Mouse (Mus musculus): ENCODE results near the gene Cacna2d2.
A peak's percentile ranks its signal among the peaks of the same experiment; 100 is the strongest.

Gene Cacna2d2

DNA sequence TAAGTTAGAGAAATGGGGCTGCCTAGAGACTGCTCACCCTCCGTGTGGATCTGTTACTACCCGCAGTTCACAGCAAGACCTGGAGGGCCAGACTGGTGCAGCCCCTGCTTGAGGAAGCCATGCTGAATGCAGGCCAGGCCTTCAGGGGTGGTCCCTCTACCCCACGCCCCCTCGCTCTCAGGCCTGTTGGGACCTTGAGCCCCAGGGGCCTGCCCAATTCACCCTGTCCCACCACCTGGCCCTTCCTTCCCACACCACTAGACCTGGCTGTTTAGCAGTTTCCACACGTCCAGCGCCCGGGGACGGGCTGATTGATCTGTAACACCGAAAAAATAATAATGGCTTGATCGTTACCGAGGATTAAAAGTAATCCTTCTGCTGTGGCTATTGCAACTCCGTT, 94.8 kb downstream of the Cacna2d2 start:
- DNase-seq (ENCODE audit: low spot score in 2 of 2) = no peak

DNA sequence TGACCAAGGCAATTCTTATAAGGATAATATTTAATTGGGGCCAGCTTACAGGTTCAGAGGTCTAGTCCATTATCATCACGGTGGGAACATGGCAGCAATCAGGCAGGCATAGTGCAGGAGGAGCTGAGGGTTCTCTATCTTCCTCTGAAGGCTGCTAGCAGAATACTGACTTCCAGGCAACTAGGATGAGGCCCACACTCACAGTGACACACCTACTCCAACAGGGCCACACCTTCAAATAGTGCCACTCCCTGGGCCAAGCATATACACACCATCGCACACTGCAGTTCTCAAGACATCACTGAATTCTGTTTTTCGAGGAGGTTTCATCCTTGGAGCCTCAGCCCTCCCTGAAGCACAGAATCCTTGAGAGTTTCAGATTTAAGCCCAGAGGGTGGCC, 96.9 kb downstream of the Cacna2d2 start:
- no peak for DNase-seq (ENCODE audit: low spot score in 2 of 2)

DNA sequence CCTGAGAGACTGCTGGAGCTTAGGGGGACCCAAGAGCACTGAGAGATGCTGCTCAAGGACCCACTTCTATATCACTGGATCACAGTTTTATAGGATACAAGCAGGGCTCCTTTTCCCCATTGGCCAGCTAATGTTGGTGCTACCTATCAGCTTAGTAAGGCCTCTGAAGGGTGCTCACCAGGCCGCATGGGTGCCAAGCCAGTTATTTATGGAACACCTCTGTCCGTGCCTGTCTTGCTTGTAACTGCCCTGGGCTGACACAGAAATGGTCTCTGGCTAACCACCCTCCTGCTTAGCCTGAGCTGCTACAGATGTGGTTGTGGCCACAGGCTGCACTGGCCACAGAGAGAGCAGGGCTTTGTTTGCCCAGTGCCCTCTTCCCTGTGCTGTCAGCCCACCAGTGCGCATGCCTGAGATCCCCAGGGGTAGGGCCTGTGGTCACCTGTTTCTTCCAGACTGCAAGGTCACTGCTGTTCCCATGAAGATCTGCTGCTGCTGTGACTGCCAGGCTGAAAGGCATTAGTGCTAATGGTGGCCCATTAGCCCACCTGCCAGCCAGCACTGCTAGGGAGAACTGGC, 101.4 kb downstream of the Cacna2d2 start:
- DNase-seq (ENCODE audit: low spot score in 2 of 2) = no peak

DNA sequence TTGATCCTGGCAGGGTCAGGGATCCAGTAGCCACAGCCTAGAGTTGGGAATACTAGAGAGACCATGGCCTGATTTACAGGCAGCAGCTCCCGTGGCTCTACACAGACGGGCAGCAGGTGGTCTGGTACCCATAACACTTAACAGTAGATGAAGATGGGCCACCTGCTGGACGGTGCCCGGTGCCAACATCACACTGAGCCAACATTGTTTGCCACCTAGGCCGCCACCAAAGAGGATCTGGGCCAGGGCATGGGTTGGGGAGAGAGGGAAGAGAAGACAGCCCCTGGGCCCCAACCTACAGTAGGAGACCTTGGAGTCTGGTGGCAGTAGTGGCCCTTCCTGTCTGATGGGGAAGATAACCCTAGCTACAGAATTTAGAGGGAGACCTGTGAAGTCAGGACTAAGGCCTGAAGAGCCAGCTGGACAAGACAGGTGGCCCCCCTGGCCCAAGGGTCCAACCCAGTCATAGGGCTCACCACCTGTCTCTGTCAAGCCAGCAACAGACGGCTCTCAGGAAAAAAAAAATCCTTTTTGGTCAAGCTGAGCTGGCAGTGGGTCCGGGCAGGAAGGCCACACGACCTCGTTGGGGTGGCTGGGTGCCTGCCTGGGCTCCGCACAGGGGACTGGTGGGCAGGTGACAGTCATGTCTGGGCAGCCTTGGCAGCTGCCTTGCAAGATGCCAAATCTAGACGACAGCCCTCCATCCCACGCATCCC, 102.9 kb downstream of the Cacna2d2 start:
- DNase-seq (ENCODE audit: low spot score in 2 of 2) = no peak

DNA sequence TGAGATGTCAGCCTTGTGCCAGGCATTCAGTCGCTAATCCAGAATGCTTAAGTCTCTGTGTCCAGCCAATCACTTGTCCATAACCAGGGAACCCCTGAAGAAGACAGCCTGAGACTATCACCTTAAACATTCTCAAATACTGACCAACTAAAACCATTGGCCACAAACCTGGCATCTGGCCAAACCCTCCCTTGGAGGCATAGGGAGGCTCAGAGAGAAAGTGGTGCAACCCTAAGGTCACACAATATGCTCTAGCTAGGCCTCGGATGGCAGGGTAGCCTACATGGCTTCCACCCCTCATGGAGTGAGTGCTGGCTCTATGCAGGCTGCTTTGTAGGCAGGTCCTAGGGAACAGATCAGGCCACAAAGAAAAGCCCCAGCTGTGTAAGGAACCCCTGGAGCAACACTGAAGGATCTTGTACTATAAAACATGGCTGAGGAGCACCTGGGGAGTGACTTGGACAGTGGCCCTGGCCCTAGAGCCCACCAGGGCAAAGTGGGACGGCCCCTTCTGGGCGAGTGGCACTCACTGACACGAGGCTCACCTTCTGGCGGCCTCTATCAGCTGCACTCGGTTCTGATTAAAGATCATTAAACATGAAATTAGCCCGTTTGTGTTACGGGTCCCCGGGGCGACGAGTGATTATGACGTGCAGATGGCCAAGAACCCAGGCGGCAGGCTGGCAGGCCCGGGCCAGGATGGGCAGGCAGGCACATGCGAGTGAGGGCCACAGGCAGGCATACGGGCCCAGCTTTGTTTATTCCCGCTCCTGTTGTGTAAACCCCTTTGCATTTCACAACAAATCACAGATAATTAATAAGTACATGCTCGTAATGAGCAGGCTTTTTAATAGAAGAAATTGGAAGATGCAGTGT, 105.5 kb downstream of the Cacna2d2 start:
- DNase-seq (ENCODE audit: low spot score in 2 of 2) = no peak

- DNase-seq (ENCODE audit: low spot score in 2 of 2) = peak in 1 of 2 experiments; percentile 54
These were observed 108.9 kb downstream of the Cacna2d2 start for GRCm38 (mm10) chr9:107508266-107508665.

DNA sequence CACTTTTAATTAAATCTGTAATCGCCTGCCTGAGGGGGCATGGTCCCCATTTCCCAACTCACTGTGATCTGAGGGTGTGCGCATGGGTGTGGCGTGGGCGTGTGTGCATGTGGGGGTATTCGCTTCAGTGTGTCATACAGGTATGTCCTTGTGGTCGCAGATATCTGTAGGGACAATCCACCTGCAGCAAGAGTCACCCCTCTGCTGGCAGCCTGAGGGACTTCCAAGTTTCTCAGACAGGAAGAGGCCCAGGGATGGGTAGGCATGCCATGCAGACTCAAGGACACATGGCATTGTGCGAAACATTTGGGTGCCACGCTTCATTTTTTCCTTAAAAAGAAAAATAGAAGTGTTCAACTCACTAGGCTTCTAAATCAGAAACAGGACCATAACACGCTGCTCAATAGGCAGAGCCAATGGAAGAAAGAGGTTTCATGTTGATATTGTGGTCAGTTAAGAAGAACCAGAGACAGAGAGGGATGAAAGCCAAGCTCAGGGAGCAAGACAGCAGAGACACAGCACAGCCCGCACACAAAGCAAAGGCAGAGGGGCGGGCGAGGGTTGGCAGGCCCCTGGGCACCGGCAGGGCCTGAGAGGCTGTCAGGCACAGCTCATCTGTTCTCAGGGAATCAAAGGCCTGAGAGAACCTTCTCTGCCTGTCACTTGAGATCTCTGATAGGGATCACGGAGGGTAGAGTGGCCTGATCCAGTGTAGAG, 111.1 kb downstream of the Cacna2d2 start:
- no peak for DNase-seq (ENCODE audit: low spot score in 2 of 2)

DNA sequence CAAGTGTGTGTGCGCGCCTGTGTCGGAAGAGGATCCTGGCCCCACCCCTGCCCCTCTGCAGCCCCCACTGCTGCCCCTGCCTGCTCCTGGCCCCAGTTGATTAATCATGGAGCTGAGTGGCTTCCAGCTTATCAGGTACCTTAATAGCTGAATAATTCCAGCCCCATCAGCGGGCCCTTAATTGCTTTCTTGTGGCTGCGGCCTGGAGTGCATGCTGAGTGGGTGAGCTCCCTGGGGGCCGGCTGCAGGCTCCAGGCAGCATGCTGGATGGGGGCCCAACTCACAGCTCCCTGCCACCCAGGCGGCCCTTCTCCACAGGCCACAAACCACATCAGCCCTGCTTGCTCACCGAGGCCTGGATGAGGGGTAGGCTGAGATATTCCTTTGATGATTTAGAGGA, 112.0 kb downstream of the Cacna2d2 start:
- DNase-seq (ENCODE audit: low spot score in 2 of 2) = no peak

GRCm38 (mm10) chr9:107512326-107512725, 112.9 kb downstream of the Cacna2d2 start:
- no peak for DNase-seq (ENCODE audit: low spot score in 2 of 2)

GRCm38 (mm10) chr9:107514303-107514955, 115.0 kb downstream of the Cacna2d2 start:
- DNase-seq (ENCODE audit: low spot score in 2 of 2) = peak in 1 of 2 experiments; percentile 87

DNA sequence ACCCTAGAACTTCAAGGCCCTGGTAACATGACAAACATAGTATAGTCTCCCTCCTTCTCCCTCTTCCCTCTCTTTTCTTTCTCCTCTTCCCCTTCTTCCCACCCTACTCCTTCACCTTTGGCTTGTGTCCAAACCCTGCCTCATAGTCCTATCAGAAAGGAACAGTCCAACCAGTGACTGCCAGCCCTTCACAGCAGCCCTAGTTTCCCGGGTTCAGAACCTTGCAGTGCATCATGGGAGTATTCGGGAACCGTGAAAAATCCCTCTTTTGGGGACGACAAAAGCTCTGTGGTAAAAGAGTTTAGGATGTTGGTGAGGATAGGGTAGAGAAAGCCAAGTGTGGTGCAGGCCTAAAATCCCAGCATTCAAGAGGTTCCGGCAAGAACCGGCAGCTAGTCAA, 120.9 kb downstream of the Cacna2d2 start:
- no peak for DNase-seq (ENCODE audit: low spot score in 2 of 2)

GRCm38 (mm10) chr9:107521190-107521589, 121.8 kb downstream of the Cacna2d2 start:
- DNase-seq (ENCODE audit: low spot score in 2 of 2) = no peak

- no peak for DNase-seq (ENCODE audit: low spot score in 2 of 2)
These were observed 122.4 kb downstream of the Cacna2d2 start for GRCm38 (mm10) chr9:107521711-107522399.

GRCm38 (mm10) chr9:107522400-107522711, 122.9 kb downstream of the Cacna2d2 start:
- DNase-seq (ENCODE audit: low spot score in 2 of 2) = no peak

GRCm38 (mm10) chr9:107526198-107527026, 127.0 kb downstream of the Cacna2d2 start:
- peak in 1 of 2 experiments; percentile 78 for DNase-seq (ENCODE audit: low spot score in 2 of 2)

DNA sequence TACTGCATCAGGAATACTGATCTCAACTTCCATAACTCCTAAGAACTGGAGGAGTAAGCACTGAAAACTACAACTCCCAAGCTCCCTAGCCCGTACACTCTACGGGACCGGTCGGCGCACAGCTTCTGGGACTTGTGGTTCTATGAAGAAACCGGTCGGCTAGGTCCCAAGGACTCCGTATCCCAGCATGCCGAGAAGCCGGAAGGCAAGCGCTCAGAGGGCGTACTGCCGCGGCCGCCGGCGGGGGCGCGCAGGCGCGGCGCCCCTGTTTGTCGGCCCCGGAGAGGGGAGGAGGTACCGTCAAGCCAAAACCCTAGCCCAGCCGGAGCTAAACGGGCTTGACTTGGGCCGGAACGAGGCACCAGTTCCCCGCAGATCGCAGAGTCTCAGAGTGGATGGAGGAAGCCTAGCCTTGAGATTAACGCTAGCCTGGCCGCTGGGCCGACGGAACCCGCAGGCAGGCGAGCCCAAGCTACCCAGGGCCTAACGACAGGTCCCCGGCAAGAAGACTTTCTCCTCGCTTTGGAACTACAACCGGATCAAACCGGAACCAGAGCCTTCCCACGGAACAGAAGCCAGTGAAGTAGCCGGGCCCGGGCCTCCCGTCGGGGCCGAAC, 134.5 kb downstream of the Cacna2d2 start, which contains the start of gene Tmem115:
Gene Tmem115 (plus strand): TSS at position 155 of the 617 bp plus-strand sequence.
- DNase-seq (ENCODE audit: low spot score in 2 of 2) = peak; percentile 94 to 96

- DNase-seq (ENCODE audit: low spot score in 2 of 2) = no peak
These were observed 135.2 kb downstream of the Cacna2d2 start for GRCm38 (mm10) chr9:107534408-107535202.

DNA sequence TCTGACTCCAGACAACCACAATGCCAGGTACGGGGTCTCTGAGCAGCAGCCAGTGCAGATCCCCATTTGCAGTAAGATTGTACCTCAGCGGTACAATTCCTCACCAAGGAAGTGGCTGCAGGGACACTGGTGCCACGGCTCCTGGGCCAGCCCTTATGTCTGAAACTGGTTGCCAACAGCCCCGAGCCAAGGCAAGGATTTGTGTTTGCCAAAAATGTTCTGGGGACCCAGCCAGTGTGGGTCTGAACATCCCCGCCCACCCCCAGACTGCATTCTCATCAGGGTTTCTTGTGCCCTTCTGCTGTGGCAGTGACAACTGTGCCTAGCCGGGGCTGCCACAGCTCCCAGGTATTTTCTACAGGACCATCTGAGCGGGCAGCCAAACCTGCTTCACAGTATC, 138.8 kb downstream of the Cacna2d2 start:
- no peak for DNase-seq (ENCODE audit: low spot score in 2 of 2)

- DNase-seq (ENCODE audit: low spot score in 2 of 2) = no peak
These were observed 139.3 kb downstream of the Cacna2d2 start for GRCm38 (mm10) chr9:107538711-107539110.
